Mouse (Mus musculus): Measurements from ENCODE around the gene Dgat2. TPM values are rescaled to one million over a fixed set of nuclear protein-coding genes. Genes with fewer than 3 reads are reported as not detected.

Dgat2 gene
- total RNA-seq (2022): 10 to 100 TPM; 33.2 to 62.2 (median 41.4) TPM

DNA sequence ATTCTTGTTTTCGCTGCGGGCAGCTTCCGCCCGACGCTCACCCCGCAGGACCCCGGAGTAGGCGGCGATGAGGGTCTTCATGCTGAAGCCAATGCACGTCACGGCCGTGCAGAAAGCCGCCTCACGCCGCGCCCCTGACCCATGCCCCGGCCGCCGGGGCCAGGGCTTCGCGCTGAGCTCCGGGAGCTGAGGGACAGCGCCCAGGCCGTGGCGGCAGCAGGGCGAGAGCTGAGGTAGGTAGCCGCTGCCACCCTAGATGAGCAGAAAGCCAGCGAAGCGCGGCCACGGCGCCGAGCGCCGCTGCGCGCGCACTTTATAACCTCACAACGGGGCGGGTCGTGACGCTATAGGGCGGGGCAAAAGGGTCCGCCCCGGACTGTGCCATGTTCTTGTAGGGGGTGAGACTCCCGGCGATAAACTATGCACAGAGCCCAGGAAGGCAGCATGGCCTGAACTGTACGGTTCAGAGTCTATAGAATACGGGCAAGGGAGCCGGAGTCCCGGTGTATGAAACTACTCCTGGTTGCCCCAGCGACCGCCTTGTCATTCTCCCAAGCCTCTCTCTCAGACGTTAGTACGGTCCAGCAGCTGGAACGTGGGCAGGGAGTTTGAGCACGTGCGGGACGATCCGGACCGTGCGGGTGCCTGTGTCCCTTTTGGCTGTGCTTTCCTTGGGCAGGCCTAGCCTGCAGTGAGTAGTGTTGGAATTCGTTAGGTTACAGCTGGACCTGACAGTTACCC, at the start of gene Dgat2:
TSS of gene Dgat2 (minus strand) at position 288 of the 741 bp plus-strand sequence.
- DNase-seq (ENCODE audit: low spot score in 2 of 2): peak; percentile 83 to 86

DNA sequence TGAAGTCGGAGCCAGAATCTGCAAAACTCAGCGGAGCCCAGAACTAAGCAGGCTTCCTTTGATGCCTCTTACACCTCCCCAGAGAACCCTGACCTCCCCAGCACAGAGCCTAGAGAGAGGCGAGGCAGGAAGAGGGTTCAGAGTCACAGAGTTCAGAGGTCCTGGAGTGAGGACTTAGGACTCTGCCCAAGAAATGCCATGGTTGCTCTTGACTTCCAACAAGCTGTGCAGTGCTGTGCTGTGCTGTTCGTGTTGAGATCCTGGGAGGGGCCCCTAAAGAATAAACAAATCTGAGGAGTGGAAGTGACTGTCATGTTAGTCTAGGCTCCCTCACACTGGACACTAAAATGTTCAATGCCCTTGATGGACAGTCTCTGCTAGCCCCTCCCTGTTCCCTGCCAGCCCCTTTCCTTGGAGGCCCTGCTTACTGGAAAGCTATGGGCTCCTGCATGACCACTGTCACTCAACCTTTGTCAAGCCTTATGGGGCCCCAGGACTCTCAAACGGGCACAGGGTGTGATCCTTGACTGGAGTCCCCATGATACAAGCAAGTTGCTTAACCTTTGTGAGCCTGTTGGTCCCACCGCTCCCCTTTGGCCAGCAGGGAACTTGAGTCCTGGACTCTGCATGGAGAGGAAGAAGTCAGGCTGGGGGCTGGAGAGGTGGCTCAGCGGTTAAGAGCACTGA, 47.7 kb upstream of the Dgat2 start:
- DNase-seq (ENCODE audit: low spot score in 2 of 2): no peak

DNA sequence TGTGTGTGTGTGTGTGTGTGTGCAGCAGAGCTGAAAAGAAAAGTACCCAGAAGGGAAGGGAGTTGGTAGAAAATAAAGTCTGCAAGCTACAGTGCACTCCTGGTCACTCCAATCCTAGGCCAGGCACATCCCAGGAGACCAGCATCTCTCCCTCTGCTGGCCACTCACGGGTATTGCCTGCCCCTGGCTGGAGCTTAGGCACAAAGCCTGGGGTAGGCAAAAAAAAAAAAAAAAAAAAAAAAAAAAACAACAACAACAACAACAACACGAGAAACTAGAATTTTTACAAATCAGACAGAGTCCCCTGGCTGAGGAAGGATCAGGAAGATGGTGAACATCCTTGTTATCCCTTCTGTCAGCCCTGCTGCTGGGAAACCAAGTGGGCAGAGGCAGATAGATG, 46.9 kb upstream of the Dgat2 start:
- DNase-seq (ENCODE audit: low spot score in 2 of 2): no peak

DNA sequence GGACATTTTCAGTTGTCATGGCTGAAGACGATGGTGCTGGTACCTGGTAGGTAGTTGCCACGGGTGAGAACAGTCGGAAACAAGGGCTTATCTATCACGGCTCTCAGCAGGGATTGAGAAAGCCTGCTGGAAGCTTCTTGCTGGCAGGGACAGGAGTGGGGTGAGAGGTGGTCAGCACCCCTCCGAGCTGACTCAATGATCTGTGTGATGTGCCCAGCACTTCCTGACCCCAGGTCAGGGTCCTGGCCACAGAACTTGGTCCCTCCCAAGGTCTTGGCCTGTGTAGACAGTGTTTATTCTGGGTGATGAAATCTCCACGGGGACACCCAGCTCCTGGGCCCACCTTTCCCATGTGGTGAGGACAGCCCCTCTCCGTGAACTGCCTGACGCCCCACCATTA, 46.3 kb upstream of the Dgat2 start:
- DNase-seq (ENCODE audit: low spot score in 2 of 2): no peak

DNA sequence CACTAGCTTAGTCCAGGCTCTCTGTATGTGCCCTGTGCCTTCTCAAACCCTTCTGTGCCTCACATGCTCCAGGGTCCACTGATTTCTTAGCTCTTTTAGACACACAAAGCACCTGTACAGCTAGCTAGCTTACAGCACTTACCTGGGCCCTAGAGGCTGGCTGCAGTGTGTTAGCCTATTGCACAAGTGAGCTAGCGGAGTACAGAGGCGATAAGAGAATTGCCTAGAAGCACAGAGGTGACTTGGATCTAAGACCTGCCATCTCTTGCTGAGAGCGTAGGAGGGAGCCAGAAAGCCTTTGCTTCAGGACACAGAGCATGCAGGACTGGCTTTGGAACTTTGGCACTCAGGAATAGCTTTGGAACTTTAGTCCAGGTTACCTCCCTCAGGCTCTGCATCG, 44.7 kb upstream of the Dgat2 start:
- no peak for DNase-seq (ENCODE audit: low spot score in 2 of 2)

DNA sequence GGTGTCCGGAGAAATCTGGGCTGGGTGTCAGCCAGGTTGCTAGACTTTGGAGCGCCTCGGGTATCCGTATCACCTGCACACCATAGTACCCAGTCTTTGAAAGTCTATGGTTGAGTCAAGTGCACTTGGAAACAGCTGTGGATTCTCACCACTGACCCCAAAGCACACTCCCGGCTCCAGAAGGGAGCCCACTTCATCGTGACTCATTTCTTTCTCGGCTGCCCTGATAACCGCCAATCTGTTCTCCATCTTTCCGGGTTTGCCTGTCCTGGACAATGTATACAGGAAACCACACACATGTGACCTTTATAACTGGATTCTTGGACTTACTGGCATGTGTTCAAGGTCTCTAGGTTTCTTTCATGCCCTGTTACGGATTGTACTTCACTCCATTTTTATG, 44.1 kb upstream of the Dgat2 start:
- DNase-seq (ENCODE audit: low spot score in 2 of 2): no peak

DNA sequence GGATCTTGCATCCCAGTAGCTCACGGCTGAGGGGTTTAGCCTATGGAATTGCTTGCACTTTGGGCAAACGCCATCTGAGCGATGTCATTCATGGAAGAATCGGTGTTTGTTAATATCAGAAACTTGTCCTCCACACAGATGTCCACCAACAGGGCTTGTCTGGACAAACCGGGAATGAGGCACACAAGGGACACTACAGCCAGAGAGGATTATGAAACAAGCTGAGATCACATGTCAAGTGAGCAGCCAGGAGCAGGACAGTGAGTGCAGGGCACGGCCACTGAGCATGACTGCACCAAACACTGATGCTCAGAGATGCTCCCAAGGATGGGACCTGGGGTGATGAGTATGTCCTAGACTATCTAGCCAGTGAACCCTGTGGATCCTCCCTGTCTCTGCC, 42.9 kb upstream of the Dgat2 start:
- no peak for DNase-seq (ENCODE audit: low spot score in 2 of 2)

DNA sequence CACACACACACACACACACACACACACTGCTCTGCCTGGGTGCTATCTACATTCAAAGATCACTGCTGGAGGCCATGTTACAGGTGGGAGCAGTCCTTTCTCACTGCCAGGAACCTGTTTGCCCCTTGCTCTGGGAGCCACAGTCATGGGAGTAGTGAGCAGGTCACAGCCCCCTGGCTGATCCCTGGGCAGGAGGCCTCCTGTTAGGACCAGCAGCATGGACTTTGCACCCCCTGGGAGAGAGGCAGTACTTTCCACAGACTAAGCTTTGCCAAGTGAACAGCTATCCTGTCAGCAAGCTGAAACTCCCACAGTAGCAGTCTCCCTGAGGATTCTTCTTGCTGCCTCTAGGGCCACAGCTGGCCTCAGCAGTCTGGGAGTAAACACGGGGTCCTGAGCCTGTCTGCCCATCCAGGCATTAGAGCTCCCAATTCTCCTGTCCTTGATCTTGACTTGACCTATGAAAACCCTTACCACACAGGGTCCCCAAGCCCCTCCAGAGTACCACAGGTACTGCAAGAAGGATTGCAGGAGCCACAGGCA, 42.2 kb upstream of the Dgat2 start:
- no peak for DNase-seq (ENCODE audit: low spot score in 2 of 2)

DNA sequence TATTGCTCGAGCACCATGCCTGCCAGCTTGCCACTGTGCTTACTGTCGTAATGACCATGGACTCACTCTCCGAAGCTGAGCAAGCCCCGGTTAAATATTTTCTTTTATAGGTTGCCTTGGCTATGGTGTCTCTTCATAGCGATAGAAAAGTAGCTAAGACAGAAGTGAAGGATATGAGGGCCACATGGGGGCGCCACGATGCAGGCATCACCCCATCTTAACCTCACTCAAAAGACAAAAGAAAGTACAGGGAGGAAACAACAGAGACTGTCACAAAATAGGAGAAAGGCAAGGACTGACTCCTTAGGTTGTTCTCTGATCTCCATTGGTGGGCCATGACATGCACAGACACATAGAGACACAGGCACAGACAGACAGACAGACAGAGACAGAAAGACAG, 41.7 kb upstream of the Dgat2 start:
- DNase-seq (ENCODE audit: low spot score in 2 of 2): no peak

DNA sequence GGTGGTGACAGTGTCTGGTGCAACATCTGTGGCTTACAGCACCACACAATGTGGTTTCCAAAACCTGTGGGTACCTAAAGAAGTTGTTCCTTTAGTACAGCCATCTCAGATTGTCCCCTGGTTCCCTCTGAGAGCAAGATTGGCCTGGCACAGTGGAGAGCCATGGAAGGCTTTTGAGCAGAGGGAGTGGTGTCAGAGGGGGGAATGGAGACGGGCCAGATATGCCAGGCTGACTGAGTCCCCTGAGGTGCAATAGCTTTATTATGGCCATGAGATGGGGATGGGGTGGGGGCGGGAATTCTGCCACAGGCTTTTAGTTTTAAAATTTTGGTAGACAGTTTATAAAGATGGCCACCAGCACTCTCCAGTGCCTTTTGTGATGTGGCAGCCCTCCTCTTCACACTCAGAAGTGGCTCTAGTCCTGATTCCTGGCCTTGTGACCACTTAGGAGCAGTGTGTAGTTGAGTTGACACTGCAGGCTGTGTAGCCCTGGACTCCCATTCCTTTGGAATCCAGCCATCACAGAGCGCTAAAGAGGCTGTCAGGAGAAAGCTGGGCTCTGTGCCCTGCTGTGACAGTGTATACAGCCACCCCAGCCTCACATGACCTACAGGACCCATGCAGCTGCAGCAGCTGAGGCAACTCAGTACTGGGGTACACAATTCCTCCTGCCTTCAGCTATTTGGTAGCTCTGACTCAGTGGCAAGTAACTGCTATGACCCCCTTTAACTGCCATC, 35.0 kb upstream of the Dgat2 start:
- no peak for DNase-seq (ENCODE audit: low spot score in 2 of 2)

DNA sequence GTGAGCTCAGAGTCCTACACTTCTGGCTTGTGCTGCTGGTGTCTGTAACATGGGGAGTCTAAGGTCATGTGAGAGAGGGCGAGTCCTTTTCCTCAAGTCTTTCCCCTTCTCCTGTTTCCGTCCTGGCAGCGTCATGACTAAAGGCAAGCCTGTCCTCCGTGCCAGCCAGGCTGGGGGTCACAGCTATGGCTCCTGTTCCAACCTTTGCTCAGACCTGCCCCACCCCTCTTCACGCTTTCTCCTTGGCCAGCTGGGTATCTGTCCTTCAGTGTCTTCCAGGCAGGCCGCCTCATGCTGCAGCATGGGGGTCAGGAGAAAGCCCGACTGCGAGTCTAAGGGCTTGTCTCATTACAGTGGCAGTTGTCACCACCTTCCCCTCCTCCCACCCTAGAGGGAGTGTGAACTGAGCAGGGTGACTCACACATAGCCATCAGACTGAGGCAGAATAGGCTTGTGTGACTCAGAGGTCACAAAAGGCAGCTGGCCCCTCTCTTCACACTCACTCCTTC, 32.9 kb upstream of the Dgat2 start:
- peak in 1 of 2 experiments; percentile 49 for DNase-seq (ENCODE audit: low spot score in 2 of 2)

DNA sequence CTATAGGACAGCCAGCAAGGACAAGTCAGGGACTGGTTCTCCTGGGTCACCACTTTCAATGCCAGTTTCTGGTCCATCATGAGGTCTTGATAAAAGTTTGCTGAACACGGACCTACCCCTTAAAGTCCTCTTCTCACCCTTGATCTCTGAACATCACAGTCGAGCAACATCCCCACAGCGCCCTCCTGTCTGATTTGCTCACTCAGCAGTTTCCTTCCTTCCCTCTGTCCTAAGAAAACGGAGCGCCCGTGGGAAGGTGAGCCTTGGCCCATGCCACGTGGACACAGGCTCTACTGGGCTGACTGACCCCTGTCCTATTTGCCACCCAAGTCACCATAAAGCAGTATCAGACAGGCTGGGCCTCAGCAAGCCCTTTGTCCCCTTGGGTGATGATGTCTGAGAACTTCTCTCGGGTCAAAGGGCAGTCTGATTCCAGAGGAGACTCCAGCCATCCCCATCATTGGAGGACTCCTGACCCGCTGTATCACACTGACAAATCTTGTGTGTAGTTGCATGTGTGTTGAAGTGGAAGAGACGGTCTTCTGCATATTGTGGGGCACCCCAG, 32.2 kb upstream of the Dgat2 start:
- DNase-seq (ENCODE audit: low spot score in 2 of 2): no peak

DNA sequence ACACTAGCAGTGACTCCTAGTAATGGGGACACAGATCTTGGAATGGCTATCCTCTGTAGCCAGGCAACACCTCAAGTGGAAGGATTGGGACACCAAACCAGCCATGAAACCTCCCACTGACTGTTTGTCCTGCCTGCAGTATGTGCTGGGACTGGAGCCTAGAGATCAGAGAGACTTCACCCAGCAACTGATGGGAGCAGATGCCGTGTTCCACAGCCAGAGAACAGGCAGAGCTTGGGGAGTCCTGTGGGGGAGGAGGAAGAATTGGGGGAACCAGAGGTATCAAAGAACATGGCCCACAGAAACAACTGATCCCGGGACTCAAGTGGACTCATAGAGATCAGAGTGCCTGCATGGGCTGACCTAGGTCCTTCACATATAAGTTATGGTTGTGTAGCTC, 31.2 kb upstream of the Dgat2 start:
- DNase-seq (ENCODE audit: low spot score in 2 of 2): no peak

DNA sequence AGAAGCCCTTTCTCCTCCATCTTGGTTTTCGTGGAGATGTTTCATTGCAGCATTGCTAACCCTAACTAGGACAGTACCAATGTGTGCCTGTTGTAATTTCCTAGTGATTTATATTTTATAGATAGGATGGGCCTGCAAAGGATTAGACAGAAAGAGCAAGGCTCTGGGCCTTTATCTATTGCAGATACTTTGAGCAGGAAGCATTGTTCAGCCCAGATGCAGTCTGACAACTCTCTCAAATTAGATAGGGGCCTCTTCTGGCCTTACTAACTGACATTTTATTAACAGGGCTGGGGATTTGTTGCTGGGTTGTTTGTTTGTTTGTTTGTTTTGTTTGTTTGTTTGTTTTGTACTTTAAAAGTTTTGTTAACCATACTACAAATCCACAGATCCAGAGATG, 30.5 kb upstream of the Dgat2 start:
- DNase-seq (ENCODE audit: low spot score in 2 of 2): no peak

DNA sequence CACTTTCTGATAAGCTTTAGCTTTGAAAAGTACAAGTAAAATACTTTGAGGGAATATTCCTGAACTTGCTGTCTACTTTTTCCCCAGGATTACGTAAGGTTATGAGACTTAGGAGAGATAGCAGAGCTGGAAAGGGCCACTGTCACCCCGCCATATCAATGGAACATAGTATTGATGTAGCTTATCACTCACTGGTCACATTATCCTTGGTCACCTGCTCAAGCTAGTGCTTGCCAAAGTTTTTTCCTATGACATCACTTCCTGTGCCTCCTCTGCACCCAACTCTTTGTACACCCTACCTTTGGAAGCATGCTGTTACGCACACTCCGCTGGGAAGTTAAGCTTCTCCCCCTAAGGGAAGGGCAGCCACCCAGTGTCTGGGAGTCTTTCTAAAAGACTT, 26.2 kb upstream of the Dgat2 start:
- DNase-seq (ENCODE audit: low spot score in 2 of 2): no peak

DNA sequence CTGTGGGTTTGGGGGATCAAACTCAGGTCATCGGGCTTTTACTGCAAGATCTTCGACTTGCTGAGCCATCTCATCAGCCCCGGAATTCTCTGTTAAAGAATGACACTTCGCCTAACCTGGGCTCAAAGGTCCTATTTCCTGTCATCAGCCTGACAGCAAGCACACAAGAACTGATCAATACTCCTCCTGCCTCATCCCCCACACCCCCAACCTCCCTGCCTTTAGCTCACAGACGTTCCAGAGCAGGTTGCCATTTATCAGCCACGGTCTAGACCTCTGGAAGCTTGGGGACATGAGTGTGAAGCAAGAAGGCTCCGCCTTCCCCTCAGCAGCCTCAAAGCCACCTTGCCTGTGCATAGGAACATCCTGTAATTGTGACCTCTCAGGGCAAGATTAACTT, 23.8 kb upstream of the Dgat2 start:
- DNase-seq (ENCODE audit: low spot score in 2 of 2): no peak

DNA sequence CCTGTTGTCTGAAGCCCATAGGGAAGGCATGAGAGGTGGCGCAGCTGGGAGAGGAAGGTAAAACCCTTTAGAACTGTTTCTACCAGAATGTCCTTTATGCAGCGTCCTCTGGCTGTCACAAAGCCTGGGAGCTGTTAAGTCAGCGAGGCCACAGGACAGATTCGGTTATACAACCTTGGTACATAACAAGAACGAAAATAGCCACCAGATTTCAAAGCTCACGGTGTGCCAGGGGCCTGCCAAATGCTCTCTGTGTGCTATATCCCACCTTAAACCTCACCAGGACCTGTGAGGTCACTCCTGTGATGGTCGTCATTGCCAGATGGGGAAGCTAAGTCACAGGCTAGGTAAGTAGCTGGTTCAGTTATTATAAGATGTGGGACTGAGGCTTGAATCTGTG, 19.6 kb upstream of the Dgat2 start:
- no peak for DNase-seq (ENCODE audit: low spot score in 2 of 2)

DNA sequence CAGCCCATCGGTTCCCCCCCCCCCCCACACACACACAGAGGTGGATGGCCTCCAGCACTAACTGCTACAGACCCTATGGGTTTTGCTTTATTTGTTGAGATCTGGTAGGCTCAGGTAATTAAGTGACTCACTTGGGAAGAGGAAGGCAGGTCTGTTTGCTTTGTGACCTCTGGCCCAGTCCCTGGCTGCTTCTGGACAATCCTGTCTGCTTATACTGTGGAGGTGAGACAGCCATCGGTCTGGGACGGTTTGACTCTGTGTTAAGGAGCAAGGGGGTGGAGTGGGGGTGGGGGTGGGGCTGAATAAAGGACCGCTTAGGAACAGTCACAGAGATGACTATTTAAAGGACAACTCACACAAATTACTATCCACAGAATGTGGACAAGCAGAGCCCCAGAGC, 17.8 kb upstream of the Dgat2 start:
- DNase-seq (ENCODE audit: low spot score in 2 of 2): no peak

DNA sequence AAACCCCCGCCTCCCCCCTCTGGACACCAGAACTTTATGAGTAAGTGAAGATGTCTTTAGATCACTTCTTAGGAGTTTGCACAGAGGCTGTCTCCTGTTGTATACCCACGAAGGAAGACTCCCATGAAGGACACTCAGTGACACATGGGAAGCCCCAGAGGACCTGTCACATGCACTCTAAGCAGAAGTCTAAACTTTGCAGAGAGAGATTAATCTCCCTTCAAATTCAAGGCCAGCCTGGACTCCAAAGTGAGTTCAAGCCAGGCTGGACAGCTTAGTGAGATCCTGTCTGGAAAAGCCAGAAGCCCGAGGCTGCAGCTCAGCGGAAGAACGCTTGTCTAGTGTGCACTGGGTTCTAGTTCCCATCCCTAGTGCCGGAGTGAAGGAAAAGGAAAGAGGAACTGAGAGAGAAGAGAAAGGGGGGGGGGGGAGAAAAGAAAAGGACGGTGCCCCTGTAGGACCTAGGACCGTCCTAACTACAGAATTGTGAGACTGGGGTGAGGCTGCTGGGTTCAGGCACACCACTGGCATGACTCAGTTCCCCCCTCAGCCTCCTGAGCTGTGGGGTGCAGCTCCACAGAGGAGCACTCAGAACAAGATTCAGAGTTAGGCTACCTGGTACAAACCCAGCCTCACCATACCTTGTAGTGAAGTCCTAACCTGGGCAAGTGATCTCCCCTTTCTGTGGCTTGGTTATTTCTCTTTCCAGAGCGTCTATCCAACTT, 17.1 kb upstream of the Dgat2 start:
- DNase-seq (ENCODE audit: low spot score in 2 of 2): no peak

DNA sequence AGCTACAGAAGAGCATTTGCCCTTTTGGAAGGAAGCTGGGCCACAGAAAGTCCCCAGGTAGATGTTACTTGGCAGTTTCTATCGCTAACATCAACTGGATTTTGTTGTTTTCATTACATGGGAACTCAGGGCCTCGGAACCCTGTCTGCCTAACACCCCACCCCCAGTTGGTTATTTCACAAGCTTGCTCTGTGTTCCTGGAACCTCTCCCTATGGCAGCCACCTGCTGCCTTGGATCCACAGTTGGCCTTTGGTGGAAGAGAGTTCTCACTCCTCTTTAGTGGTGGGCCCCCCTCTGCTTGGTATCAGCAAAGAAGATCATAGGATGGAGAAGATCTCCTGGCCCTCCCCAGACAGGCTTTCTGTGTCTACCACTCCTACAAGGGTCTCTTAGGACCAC, 16.3 kb upstream of the Dgat2 start:
- DNase-seq (ENCODE audit: low spot score in 2 of 2): no peak

DNA sequence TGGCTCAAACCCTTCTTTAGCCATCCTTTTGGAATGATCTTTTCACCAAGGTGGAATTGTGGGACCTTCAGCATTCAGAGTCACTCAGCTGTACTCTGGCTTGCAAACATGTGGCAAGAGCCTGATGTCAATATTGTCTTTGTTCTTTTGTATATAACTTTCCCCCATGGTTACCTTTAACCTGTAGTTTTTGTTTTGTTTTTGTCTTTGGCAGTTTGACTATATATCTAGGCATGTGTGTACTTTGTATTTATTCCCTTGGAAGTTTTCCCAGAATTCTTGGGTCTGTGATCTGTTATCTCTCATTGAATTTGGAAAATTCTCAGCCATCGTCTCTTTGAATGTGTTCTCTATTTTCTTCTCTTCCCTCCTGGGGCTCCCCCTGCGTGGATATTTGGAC, 12.0 kb upstream of the Dgat2 start:
- DNase-seq (ENCODE audit: low spot score in 2 of 2): no peak

Data from gastrocnemius, adult 8-10 months (tissue).